Mouse (Mus musculus): ENCODE data around the gene Efemp1. TPM values are rescaled to one million over a fixed set of nuclear protein-coding genes. Genes with fewer than 3 reads are reported as not detected.

Efemp1 gene
- polyA plus RNA-seq (2014; fragmentation: Illumina TruSeq; extraction: RNeasy Lipid Tissue Mini Kit (QIAGEN cat#74804); ENCODE audit: low read depth, low replicate concordance) = 37.0 TPM

GRCm38 (mm10) chr11:28853102-28853800 is at the start of gene Efemp1:
TSS of gene Efemp1 (plus strand) at chr11:28853204.

